Mouse (Mus musculus): ENCODE results near the gene Ltbp3.

DNA sequence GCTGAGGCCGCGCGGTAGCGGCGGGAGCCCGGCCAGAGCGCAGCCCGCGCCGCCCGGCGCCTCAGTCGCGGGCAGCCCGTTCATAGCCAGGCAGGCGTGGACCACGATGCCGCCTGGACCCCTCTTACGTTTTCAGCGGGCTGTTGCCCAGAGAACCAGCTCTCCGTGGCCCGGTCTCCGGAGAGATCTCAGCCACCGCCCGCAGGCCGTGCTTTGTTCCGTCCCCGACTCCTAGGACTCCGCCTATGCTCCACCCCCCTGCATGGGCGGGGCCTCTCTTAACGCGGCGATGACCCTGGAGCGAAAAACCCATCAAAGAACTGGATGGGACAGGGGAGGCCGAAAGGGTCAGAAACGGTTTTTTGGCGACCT is 11.3 kb upstream of the Ltbp3 start, which contains the start of gene Fam89b:
- TF ChIP-seq POLR2A (IDR thresholded peaks at IDR 0.05; ENCODE audit: borderline replicate concordance, extremely low read depth, low read depth, low read length) (peak; percentile 94), CTCF (IDR thresholded peaks at IDR 0.05; ENCODE audit: insufficient read depth, low read length) (no peak)
